Mouse (Mus musculus) ovary, postnatal 10 days (tissue): ENCODE results near the gene Cdh13.

ENCODE experiments used
- DNase-seq: peaks from one replicate; pipeline ENCODE4 v3.0.0; 2022; ENCODE audit warnings: low spot score

Gene Cdh13

DNA sequence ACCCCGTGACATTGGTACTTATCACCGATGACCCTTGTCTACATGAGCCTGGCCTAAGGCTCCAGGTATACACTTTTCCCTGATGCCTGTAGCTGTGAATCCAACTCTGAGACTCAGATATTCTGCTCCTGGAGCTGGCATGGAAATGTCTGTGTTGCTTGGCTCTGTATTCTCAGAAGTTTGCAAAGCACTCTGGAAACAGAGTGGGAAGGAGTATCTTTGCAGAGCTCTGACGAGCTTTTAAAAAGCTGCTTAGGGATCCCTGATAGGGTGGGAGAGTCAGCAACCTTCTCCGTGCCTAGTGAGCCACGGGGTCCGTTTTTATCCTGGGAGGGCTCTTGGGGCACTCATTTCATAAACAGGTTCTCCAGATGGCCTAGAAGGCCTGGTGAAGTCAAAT lies 526.1 kb downstream of the Cdh13 start:
- no peak for DNase-seq

DNA sequence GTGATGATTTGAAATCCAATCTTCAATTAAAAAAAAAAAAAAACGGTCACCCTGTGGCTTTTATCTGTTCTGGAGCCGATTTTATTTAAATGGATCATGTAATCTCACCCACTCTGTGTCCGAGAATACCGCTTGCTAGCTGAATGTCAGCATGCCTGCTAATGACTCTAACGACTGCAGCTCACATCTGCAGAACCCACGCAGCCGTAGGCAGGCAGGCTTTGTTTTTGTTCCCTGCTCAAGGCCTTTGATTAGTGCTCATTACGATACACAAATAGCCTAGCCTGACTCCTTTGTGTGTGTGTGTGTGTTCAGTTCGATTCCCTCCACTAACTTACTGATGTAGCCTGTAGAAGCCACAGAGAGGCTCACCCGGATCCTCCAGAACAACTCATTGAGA lies 531.5 kb downstream of the Cdh13 start:
- no peak for DNase-seq

DNA sequence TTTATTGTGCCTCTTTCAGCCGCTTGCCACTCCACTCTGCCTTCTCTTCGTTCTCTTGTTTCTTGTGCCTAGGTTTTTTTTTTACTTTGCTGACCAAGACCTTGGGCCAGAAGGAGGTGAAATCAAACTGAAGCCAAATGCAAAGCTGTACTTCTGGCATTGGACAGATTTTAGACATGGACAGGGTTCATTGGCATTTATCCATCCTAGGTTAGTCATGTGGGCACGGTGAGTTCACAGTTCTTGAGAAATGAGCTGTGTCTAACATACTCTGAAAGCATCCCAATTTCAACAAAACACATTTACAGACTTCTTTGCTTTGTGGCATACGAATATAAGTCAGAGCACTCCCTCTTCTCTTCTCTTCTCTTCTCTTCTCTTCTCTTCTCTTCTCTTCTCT lies 543.2 kb downstream of the Cdh13 start:
- DNase-seq = no peak

DNA sequence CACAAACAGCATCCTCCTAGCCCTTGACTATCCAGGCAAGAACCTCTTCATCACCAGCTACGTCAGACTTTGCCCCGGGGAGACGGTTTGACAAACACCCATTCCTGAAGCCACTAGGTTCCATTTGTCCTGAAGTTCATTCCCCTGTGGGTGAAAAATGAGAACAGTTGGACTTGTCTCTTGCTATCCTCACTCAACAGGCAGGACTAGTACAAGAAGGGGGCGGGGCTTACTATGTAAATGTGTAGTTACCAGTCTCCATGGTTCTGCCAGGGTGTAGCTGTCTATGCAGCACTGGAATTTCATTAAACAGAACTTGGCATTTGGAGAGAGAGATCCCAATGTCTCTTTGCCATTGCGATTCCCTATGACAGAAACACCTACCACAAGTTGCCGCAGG lies 544.2 kb downstream of the Cdh13 start:
- DNase-seq = no peak

DNA sequence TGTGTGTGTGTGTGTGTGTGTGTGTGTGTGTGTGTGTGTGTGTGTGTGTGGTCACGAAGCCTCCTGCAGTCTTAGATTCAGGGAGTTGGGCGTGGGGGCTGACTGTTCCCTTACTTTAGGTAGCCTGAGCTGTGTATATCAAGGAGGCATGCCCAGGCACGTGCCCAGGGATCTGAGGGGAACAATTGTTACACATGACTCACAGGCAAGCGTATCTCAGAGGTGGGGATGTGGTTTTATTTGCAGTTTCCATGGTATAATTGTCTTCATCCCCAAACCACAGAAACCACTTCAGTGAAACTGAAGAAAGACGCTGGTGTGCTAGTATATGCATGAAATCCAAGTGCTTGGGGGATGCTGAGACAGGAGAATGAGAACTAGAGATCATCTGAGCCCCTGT lies 546.8 kb downstream of the Cdh13 start:
- DNase-seq = no peak

DNA sequence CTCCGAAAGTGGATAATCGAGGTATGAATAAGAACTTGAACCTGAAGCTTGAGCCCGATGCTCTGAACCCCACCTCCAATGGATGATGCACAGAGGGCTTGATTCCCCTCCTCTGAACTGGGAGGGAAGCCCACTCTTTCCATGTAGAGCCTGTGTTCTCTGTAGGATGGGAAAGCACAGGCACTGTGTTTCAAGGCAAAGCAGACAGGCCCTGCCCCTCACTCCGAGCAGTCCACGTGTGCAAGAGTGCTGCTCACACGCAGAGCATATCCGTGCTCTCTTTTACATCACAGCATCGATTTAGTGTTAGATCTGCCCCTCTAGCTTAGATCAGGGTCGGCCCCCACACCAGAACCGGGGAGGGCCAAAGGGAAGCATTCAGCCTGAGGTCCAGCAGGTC lies 547.5 kb downstream of the Cdh13 start:
- no peak for DNase-seq

DNA sequence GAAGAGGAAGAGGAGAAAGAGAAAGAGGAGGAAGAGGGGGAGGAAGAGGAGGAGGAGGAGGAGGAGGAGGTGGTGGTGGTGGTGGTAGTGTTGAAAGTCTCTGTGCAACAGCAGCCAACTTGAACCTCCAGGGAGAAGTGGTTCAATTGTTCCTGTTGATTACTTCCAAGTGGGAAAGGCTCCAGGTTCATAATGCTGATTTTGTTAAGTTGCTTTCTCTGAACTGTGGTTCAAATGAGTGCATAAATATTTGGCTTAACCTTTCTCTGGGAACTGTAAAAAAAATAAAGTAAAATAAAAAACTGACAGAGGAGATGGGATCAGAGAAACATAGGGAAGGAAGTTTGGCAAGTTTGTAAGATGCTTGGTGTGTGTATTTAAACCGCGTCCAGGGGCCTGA lies 555.3 kb downstream of the Cdh13 start:
- no peak for DNase-seq

DNA sequence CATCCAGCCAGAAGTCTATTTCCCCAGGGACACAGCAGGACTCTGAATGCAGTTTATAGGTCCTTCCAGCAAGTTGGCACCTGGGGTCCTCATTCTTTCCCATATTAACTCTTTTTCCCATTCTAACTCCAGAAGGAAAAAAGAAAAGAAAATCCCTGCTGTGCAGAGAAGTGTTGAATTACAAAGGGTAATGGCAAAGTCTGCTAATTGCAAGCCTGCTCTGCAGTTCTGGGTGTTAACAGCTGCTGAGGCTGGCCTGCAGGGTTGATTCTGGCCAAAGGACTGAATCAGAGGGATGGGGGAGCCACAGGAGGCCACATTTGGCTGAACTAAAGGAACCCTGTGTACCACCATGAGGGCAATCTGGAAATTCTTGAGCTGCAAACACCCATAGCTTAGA lies 562.2 kb downstream of the Cdh13 start:
- DNase-seq = no peak

DNA sequence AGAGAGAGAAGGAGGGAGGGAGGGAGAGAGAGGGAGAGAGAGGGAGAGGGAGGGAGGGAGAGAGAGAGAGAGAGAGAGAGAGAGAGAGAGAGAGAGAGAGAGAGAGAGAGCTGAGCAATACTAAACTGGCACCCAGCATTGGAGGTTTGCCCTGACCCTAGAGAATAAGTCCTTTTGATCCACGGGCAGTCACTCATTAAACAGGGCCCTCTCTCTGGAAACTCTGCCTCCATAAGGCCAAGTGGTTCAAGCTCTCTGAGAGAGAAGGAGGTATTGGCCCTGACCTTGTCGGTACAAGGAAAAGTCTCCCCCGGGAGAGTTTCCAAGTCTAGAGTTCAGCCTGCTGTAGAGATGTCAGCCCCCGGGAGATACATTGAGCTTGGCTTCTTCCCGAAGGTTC lies 564.5 kb downstream of the Cdh13 start:
- no peak for DNase-seq

DNA sequence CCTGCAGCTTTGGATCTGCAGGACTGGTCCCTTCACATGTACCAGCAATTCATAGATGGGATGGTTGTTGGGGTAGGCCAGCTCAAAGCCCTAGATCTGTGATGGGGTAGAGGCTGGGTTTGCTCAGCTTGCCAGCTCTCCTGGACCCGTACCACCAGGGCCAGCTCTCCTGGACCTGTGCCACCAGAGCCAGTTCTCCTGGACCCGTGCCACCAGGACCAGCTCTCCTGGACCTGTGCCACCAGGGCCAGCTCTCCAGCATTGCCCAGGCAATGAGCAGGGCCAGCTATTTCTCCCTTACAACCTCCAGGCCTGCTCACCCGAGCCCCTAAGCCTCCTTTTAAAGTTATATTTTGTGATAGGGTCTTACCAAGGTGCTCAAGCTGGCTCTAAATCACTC lies 566.0 kb downstream of the Cdh13 start:
- DNase-seq = no peak

DNA sequence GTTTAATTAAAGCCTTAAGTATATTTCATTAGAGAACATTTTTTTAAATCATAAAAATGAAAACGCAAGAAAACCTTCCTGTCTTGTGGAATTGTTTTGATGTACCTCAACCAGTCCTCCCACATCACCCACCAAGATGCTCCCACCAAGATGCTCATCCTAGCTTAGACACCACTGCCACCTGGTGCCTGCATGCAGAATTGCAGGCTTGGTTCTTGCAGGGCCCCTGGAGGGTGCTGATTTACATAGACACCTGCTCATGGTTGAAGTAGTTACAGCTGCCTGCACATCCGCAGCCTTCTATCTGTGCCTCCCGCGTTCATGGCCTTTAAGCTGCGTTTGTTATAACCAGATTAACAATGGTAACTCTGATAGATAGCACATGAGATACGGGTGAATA lies 566.8 kb downstream of the Cdh13 start:
- no peak for DNase-seq

DNA sequence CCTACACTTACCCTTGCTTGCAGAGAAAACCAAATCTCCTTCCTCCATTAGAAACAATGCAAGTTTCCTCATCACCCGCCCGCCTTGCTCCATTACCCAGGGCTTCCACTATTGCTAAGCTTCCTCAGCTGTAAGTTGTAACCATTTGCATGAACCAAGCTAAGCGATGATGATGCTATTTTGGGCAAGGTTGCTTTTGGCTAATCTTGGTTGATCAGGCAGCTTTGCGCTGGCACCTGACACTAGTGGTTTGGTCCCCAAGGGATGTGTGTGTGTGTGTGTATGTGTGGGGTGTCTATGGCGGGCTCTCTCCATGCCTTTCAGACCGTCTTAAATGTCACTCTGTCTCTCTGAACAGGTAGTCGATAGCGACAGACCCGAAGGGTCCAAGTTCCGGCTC lies 567.8 kb downstream of the Cdh13 start:
- no peak for DNase-seq

DNA sequence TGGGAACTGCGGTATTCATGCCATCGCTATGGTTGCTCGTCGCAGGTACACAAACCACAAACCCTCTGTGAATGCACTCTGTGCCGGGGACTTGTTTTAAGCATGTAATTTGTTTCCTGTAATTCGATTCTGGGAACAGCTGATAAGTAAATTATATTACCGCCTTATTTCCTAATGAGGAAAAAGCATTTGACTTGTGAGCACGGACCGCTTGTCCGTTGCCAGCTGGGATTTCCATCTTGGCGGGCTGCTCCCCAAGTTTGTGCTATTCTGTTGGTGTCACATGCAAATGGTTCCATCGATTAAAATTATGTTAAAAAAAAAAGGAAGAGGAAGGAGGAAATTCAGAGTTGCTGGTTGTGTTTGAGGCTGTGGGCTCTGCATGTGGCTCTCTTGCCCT lies 569.3 kb downstream of the Cdh13 start:
- no peak for DNase-seq

DNA sequence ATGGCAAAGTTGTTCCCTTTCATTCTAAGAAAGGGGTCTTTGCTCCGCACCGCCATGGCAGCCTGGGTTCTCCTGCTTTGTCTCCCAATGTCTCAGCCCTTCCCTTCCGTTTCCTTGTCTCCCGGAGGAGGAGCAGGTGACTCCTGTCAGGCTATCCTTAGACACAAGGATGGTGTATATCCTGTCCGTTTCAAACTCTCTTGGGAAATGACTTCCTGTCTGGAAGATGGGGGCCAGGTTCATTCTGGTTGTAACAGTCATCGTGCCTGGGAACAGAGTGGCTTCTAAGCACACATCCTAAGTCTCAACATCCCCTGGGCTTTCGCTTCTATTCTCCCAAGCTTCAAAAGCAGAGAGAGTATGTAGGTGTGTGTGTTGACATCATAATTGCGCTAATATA lies 571.1 kb downstream of the Cdh13 start:
- DNase-seq = no peak

DNA sequence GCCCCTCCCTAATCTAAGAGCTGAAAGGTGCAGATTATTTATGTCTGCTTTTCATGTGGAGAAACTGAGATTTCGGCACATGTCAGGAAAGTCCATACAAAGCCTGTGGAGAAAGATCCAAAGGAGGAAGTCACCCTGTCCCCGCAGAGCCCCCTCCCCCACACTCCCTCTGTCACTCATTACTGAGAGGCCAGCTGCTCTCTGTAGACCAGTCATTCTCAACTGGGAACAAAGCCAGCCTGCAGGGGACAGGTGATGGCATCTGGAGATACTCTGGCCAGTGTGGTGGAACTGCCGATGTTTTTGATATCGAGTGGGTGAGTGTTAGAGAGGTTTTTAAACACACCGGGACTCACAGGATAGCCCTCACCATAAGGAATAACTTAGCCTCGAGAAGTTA lies 582.8 kb downstream of the Cdh13 start:
- DNase-seq = no peak

DNA sequence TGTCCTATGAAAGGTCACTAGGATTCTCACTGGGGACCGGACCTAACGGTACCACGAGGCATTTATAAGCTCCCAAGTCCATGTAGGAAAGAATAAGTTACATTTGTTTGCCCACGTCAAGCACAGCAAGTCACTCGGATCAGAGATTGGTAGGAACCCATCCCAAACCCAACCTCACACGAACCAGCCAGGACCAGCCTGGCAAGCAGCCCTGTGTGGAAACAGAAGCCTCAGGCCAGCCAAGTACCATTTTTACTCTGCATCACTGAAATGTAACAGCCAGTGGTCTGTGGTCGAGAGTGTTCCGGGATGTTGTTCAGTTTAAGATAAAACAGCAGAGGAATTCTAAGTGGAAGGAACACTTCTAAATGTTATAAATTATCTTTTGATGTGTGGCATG lies 587.2 kb downstream of the Cdh13 start:
- no peak for DNase-seq

DNA sequence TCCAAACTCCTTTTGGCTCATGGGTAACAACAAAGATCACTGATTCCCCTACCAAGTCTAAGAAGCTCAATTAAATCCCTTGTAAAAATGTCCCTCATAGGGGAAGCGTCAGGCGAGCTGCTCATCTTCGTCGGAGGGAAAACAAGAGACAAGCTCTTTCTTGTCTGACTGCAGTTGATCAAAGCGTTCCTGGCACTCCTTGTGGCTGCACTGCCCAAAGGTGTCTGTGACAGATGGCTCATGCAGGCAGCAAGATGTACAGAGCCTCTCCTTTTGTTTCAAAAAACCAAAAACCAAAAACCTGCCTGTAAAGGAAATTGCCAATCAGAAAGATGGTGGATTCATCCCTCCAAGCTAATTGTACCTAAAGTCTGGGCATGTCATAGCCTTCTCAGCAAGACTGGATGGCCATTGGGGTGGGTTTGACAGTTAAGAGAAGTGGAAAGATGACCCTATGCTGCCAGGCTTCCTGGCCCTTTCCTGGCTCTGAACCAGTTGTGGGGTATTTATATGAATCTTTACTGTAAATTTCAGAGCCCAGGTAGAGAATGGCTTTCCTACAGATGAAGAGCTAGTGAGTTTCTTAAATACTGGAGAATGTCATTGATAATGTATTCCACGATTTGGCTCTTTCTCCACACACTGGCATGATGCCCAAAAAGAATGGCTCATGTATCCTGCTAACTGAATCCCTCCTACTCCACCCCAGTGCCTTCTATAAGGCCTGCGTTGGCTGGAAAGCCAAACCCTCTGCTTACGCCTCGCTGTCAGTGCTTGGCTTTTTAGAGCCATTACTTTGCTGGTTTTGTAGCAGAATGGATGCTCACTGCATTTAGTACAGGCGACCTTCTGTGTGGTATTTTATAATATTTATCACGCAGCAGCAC lies 596.6 kb downstream of the Cdh13 start:
- DNase-seq = no peak

DNA sequence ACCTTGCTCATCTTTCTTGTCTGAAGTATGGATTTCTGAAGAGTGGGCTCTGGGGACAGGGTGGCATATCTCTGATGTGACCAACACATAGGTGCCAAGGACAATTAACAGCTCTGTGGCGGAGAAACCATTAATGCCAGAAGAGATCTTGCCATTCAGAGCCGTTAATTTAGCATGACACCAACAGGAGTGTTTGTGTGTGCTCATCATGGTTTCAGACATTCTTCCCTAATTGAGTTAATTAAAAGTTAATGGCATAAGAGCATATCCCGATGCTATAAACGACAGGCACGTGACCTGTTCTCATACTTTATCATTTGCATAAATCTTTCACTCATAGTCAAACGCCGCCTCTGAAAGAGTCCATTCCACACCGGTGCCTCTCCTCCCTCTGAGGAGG lies 600.8 kb downstream of the Cdh13 start:
- no peak for DNase-seq

DNA sequence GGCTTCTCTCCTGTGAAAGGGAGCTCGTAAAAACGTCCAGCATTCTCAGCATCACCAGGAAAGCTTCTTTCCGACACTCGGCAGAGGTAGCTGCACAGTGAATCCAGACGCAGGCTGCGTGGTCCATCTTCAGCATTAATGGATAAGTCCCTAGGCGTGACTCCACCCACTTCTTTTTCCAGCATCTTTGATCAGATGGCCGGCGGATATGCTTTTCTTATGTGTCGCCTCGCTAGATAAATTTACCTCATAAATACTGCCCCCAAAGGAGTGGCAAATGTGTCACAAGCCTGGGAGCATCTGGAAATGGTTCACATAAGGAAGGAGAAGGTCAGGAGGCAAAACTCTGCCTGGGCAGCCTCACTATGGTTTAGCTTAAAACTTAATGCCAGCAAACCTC lies 601.5 kb downstream of the Cdh13 start:
- no peak for DNase-seq

DNA sequence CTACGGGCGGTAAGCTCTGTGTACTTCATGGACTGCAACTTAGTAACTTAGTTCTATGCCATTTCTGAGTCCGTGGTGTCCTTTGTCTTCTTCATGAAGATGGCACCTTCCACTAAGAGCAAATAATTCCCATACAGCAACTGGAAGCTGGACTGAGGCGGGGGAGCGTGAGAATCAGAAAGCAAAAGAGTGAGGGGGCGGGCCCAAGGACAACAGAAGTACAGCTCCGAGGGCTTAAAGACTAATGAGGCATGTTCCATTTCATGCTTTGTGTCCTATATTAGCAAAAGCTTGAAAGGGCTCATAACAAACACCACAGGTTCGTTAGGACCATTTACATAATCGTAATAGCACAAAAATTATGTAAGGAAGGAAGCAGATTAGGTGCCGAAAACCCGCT lies 618.9 kb downstream of the Cdh13 start:
- DNase-seq = no peak

DNA sequence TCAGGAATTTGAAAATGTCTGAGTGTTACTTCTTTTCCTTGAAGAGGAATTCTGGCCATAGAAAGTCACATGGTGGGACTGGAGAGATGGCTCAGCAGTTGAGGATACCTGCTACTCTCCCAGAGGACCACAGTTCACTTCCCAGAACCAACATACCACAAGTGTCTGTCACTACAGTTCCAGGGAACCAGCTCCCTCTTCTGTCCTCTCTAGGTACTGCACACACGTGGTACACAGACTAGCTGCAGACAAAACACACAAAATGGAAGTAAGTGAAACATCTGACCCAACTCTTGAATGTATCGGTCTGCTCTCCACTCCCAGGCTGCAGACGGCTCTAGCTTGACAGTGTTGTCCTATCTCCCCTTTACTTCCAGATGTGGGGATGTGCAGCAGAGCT lies 633.0 kb downstream of the Cdh13 start:
- no peak for DNase-seq

DNA sequence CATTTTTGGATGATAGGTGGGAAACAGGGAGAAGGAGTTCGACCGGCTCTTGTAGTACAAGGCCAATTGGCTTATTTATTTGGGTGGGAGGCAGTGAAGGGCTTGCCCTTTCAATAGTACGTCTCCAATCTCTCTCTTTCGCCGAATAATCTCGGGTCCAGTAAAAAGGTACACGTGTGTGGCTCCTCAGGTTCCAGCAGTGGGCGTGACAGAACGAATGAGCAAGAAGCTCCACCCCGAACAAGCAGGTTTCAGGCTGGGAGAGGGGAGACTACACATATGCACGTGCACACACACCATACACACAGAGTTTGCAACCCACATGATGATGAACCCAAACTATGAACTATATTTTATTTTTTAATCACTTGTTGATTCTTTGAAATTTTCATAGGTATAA lies 653.9 kb downstream of the Cdh13 start:
- no peak for DNase-seq

DNA sequence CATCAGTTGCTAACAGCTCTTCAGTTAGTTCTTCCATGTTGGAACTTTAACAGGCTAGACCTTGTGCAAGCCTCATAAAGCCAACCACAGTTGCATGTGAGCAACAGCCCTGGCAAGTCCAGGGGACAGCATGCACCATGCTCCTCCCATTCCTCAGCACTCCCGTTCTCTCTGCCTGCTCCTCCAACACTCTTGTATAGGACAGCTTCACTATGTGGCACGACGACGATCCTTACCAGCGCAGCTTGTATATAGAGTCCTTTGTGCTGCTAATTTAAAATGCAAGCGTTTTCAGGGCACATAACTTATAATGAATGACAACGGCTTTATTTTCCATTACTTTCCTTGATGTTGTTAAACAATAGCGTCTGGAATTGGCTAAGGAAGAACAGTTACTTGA lies 654.5 kb downstream of the Cdh13 start:
- no peak for DNase-seq
